Mouse (Mus musculus) CH12.LX (cell line): ENCODE measurements around the gene Clk3. TPM values are rescaled to one million over a fixed set of nuclear protein-coding genes. Genes with fewer than 3 reads are reported as not detected.

Experiments used
- DNase-seq: peaks from one replicate; pipeline ENCODE4 v3.0.0-alpha.2; 2013; ENCODE audit errors: extremely low read depth
- H3K27ac ChIP-seq: 2 replicates; pipeline ENCODE4 v1.5.1; 2012; ENCODE audit warnings: low read depth, mild to moderate bottlenecking, control low read depth, moderate library complexity; ENCODE audit not compliant: insufficient read depth
- H3K27me3 ChIP-seq: replicated peaks from 2 replicates; pipeline ENCODE3; 2012; ENCODE audit warnings: inconsistent platforms
- H3K36me3 ChIP-seq, 2 experiments: replicated peaks in 1 of 2; 2 replicates each; pipeline versions ENCODE3 to v1.6.1; 2012; ENCODE audit warnings: inconsistent platforms in 1 of 2, low read length in 1 of 2, mild to moderate bottlenecking in 1 of 2, mixed read lengths in 1 of 2, moderate library complexity in 1 of 2; ENCODE audit not compliant: control insufficient read depth in 1 of 2, insufficient read depth in 1 of 2
- H3K4me1 ChIP-seq, 2 experiments: 2 replicates each; pipeline ENCODE4 v1.6.1; 2012; ENCODE audit warnings: inconsistent platforms in 1 of 2, moderate library complexity in 1 of 2; ENCODE audit not compliant: insufficient read depth in 2 of 2, control insufficient read depth in 1 of 2
- H3K4me2 ChIP-seq: 2 replicates; pipeline ENCODE4 v1.6.1; 2012; ENCODE audit warnings: low read depth, mild to moderate bottlenecking, control low read depth; ENCODE audit not compliant: poor library complexity, insufficient read depth, severe bottlenecking
- H3K4me3 ChIP-seq, 3 experiments: fragments of 150-350 bp in 1 of 3; sonication (generic) in 1 of 3; replicated peaks in 1 of 3; 2 replicates each; pipeline versions ENCODE3 to v1.5.1; 2011 to 2012; ENCODE audit warnings: low read depth in 2 of 3, low read length in 2 of 3, mild to moderate bottlenecking in 2 of 3, moderate library complexity in 2 of 3, control low read depth in 1 of 3, improper control_type of control experiment in 1 of 3, inconsistent platforms in 1 of 3, mixed read lengths in 1 of 3; ENCODE audit not compliant: poor library complexity in 1 of 3
- H3K79me2 ChIP-seq: replicated peaks from 2 replicates; pipeline ENCODE4 v1.6.1; 2012; ENCODE audit warnings: mild to moderate bottlenecking, moderate library complexity; ENCODE audit not compliant: control insufficient read depth, poor library complexity, insufficient read depth, severe bottlenecking; ENCODE audit errors: extremely low read depth
- H3K9ac ChIP-seq: 2 replicates; pipeline ENCODE4 v1.6.1; 2012; ENCODE audit warnings: low read depth, mild to moderate bottlenecking, control low read depth, moderate library complexity; ENCODE audit not compliant: insufficient read depth
- H3K9me3 ChIP-seq: replicated peaks from 2 replicates; pipeline ENCODE3; 2012; ENCODE audit warnings: low read length, inconsistent platforms, mixed read lengths
- BHLHE40 ChIP-seq: IDR thresholded peaks from 2 replicates; pipeline ENCODE4 v1.6.1; 2011; ENCODE audit warnings: mild to moderate bottlenecking, low read depth, low read length, improper control_type of control experiment
- CHD1 ChIP-seq: IDR thresholded peaks from 2 replicates; pipeline ENCODE4 v1.6.1; 2012; ENCODE audit warnings: low read depth, low read length, improper control_type of control experiment, inconsistent platforms
- ELF1 ChIP-seq: IDR thresholded peaks from 2 replicates; pipeline ENCODE4 v1.6.1; 2014; ENCODE audit warnings: low read depth, mild to moderate bottlenecking, inconsistent platforms, low read length, improper control_type of control experiment
- EP300 ChIP-seq: IDR thresholded peaks from 2 replicates; pipeline ENCODE4 v1.6.1; 2011; ENCODE audit warnings: low read length, improper control_type of control experiment
- IRF4 ChIP-seq: IDR thresholded peaks from 2 replicates; pipeline ENCODE4 v1.6.1; 2014; ENCODE audit warnings: low read depth, mild to moderate bottlenecking, inconsistent platforms, low read length, improper control_type of control experiment
- JUN ChIP-seq: IDR thresholded peaks from 2 replicates; pipeline ENCODE4 v1.6.1; 2011; ENCODE audit warnings: low read depth, mild to moderate bottlenecking, low read length, improper control_type of control experiment, moderate library complexity; ENCODE audit not compliant: insufficient read depth
- MAFK ChIP-seq: IDR thresholded peaks from 2 replicates; pipeline ENCODE4 v1.6.1; 2011; ENCODE audit warnings: low read length, improper control_type of control experiment; ENCODE audit not compliant: insufficient replicate concordance
- MAZ ChIP-seq: IDR thresholded peaks from 2 replicates; pipeline ENCODE4 v1.6.1; 2012; ENCODE audit warnings: low read depth, mild to moderate bottlenecking, inconsistent platforms, low read length, improper control_type of control experiment, moderate library complexity
- MXI1 ChIP-seq: IDR thresholded peaks from 2 replicates; pipeline ENCODE4 v1.6.1; 2011; ENCODE audit warnings: mild to moderate bottlenecking, low read depth, low read length, improper control_type of control experiment
- MYC ChIP-seq: IDR thresholded peaks from 2 replicates; pipeline ENCODE4 v1.6.1; 2011; ENCODE audit warnings: low read depth, mild to moderate bottlenecking, improper control_type of control experiment, low read length
- NELFE ChIP-seq: IDR thresholded peaks from 2 replicates; pipeline ENCODE4 v1.6.1; 2011; ENCODE audit warnings: low read depth, low read length, improper control_type of control experiment
- RAD21 ChIP-seq: IDR thresholded peaks from 2 replicates; pipeline ENCODE4 v1.6.1; 2011; ENCODE audit warnings: low read depth, mild to moderate bottlenecking, low read length, improper control_type of control experiment, moderate library complexity
- SMC3 ChIP-seq: IDR thresholded peaks from 2 replicates; pipeline ENCODE4 v1.6.1; 2011; ENCODE audit warnings: low read depth, low read length, improper control_type of control experiment
- TBP ChIP-seq: conservative IDR thresholded peaks from 2 replicates; pipeline ENCODE4 v1.6.1; 2011; ENCODE audit warnings: low read depth, low read length, improper control_type of control experiment
- ZKSCAN1 ChIP-seq: IDR thresholded peaks from 2 replicates; pipeline ENCODE4 v1.6.1; 2012; ENCODE audit warnings: low read depth, inconsistent platforms, low read length, improper control_type of control experiment, borderline replicate concordance
- ZMIZ1 ChIP-seq: IDR thresholded peaks from 2 replicates; pipeline ENCODE4 v1.6.1; 2012; ENCODE audit warnings: low read depth, mild to moderate bottlenecking, inconsistent platforms, low read length, improper control_type of control experiment
- dilution Hi-C: fragments of 300-500 bp; cut with MboI; formaldehyde crosslinking; loops from 2 replicates; pipeline ENCODE4 v1.14.3; 2020; ENCODE audit warnings: low sequenced_read_pairs; ENCODE audit not compliant: extremely low pct_unique_long_range_greater_than_20kb, extremely low pct_ligation_motif_present
- in situ Hi-C: fragments of 300-500 bp; cut with MboI; formaldehyde crosslinking; loops from 3 replicates; pipeline ENCODE4 v1.14.3; 2019; ENCODE audit warnings: low sequenced_read_pairs, low pct_ligation_motif_present, low pct_unique_long_range_greater_than_20kb, mixed read lengths
- polyA plus RNA-seq: library from polyadenylated mRNA; unstranded; fragments of >175 nt; gene quantifications from 2 replicates; pipeline ENCODE4 v1.2.1, GENCODE M21; 2012; ENCODE audit warnings: low read depth; ENCODE audit not compliant: insufficient read length
- total RNA-seq, 2 experiments: library from RNA; depleted of rRNA; stranded (reverse); fragments of 300-350 nt in 1 of 2; fragments of >200 nt in 1 of 2; gene quantifications; 2 replicates each; pipeline ENCODE4 v1.2.3; 2012 to 2014

Gene Clk3
- total and polyA plus RNA-seq, 3 experiments, result 46.7 to 87.7 (median 62.4) TPM

GRCm38 (mm10) chr9:57798725-57799253, 33.1 kb upstream of the Clk3 start:
- H3K79me2 ChIP-seq, result peaks cover 3% of the 10 kb centered on the region
- no peak overlapping the region for H3K27ac ChIP-seq
- dilution Hi-C loops, result no loop called here
- no peak for DNase-seq
- in situ Hi-C loops, result loop anchor here (5.0 kb wide), 1 partner anchor 34 kb away; no protein-coding TSS in a partner anchor
- peaks cover 2% of the 10 kb centered on the region for H3K9me3 ChIP-seq
- no peaks in the 10 kb centered on the region for H3K27me3 ChIP-seq
- peaks cover 19 to 65% of the 10 kb centered on the region in 2 experiments for H3K4me1 ChIP-seq
- TF ChIP-seq SMC3 (no peak), IRF4 (no peak)
- no peak overlapping the region for H3K4me2 ChIP-seq
- peaks cover 74 to 95% of the 10 kb centered on the region in 2 experiments for H3K36me3 ChIP-seq
- no peak overlapping the region for H3K9ac ChIP-seq
- no peak overlapping the region for H3K4me3 ChIP-seq

- Histone ChIP-seq H3K27ac (no peak overlapping the region), H3K79me2 (no peaks in the 10 kb centered on the region), H3K9ac (no peak overlapping the region), H3K9me3 (peaks cover 2% of the 10 kb centered on the region), H3K4me2 (no peak overlapping the region)
- DNase-seq, result no peak
- TF ChIP-seq TBP (no peak), CHD1 (no peak), MAZ (no peak)
- TF ChIP-seq, all 38 proteins: peak for 0
- in situ Hi-C loops (loop anchor here (5.0 kb wide), 1 partner anchor 35 kb away; no protein-coding TSS in a partner anchor), dilution Hi-C loops (no loop called here)
- no peak overlapping the region for H3K4me3 ChIP-seq
- peaks cover 82 to 95% of the 10 kb centered on the region in 2 experiments for H3K36me3 ChIP-seq
- peaks cover 18 to 51% of the 10 kb centered on the region in 2 experiments for H3K4me1 ChIP-seq
- H3K27me3 ChIP-seq, result no peaks in the 10 kb centered on the region
Observed at GRCm38 (mm10) chr9:57797456-57797855, 31.8 kb upstream of the Clk3 start.

- Histone ChIP-seq H3K4me1 (peaks cover 0 to 9% of the 10 kb centered on the region in 2 experiments; a peak in 3 of 4 replicates), H3K4me2 (no peak overlapping the region), H3K36me3 (peaks cover 60 to 86% of the 10 kb centered on the region in 2 experiments), H3K79me2 (no peaks in the 10 kb centered on the region), H3K27ac (no peak overlapping the region), H3K27me3 (no peaks in the 10 kb centered on the region), H3K4me3 (no peak overlapping the region), H3K9ac (no peak overlapping the region), H3K9me3 (peaks cover 15% of the 10 kb centered on the region)
- DNase-seq, result no peak
- in situ Hi-C loops (no loop called here), dilution Hi-C loops (no loop called here)
- TF ChIP-seq EP300, result no peak
- no peak for TF ChIP-seq MAFK
- no peak for TF ChIP-seq RAD21
- no peak for TF ChIP-seq MXI1
- TF ChIP-seq ZMIZ1, result no peak
- no peak for TF ChIP-seq ELF1
- TF ChIP-seq NELFE, result no peak
- TF ChIP-seq BHLHE40, result no peak
- TF ChIP-seq MYC, result no peak
- no peak for TF ChIP-seq ZKSCAN1
- no peak for TF ChIP-seq JUN
Observed at GRCm38 (mm10) chr9:57789733-57790132, 24.1 kb upstream of the Clk3 start.
